Mouse (Mus musculus): Measurements from ENCODE around the gene Piezo1. TPM values are rescaled to one million over a fixed set of nuclear protein-coding genes. Genes with fewer than 3 reads are reported as not detected.

Gene Piezo1
- polyA plus RNA-seq, 1 experiment from 2014 or later, result 2.1 TPM

- Histone ChIP-seq H3K27ac (replicated peaks) (peak within 1 kb of the TSS; percentile 60), H3K4me2 (peak within 1 kb of the TSS; percentile 59), H3K4me3 (replicated peaks) (peak within 1 kb of the TSS; percentile 37), H3K36me3 (peaks cover 34% of the 10 kb centered on the region), H3K9me3 (replicated peaks) (no peaks in the 10 kb centered on the region), H3K9ac (replicated peaks) (peak within 1 kb of the TSS; percentile 37; the same call in 1 of the 2 replicates), H3K4me1 (peaks cover 12% of the 10 kb centered on the region), H3K27me3 (replicated peaks) (no peaks in the 10 kb centered on the region)
- whole genome bisulfite sequencing, result 8% methylated on average over 45 of the region's 45 CpGs
- ATAC-seq (ENCODE audit: low FRiP score), result peak; percentile 30; the same call in 1 of the 2 replicates
Measured at GRCm38 (mm10) chr8:122432443-122433268, 118.5 kb downstream of the Piezo1 start, which contains the start of gene Cyba. Gene Cyba (minus strand): TSS chr8:122432930.

Small RNAs within 50 kb of the gene (microRNA-seq; reads per million reads assigned to microRNA genes)
- gene Gm24366, result not detected

Other genes with a start within 250 kb of the Piezo1 start
- gene Trhr2, start 190.6 kb downstream of the Piezo1 start, polyA plus RNA-seq (2015; fragmentation: Nextera tagmentation; extraction: Ambion mirVana), result 0.12 TPM in 1 of 2 replicates, not detected in the other
- gene Zc3h18, start 174.7 kb downstream of the Piezo1 start, polyA plus RNA-seq (2015; fragmentation: Nextera tagmentation; extraction: Ambion mirVana), result 30.6 and 35.3 TPM in 2 replicates
- gene Il17c, start 129.3 kb downstream of the Piezo1 start, polyA plus RNA-seq (2015; fragmentation: Nextera tagmentation; extraction: Ambion mirVana), result not detected in 2 replicates
- 46.0 and 94.9 TPM in 2 replicates for gene Cyba, start 118.4 kb downstream of the Piezo1 start, polyA plus RNA-seq (2015; fragmentation: Nextera tagmentation; extraction: Ambion mirVana)
- gene Mvd, start 107.9 kb downstream of the Piezo1 start, polyA plus RNA-seq (2015; fragmentation: Nextera tagmentation; extraction: Ambion mirVana), result 65.9 and 73.2 TPM in 2 replicates
- gene Snai3, start 90.6 kb downstream of the Piezo1 start, polyA plus RNA-seq (2015; fragmentation: Nextera tagmentation; extraction: Ambion mirVana), result 0.12 and 1.1 TPM in 2 replicates
- 34.9 and 36.8 TPM in 2 replicates for gene Rnf166, start 75.3 kb downstream of the Piezo1 start, polyA plus RNA-seq (2015; fragmentation: Nextera tagmentation; extraction: Ambion mirVana)
- gene Ctu2, start 75.2 kb downstream of the Piezo1 start, polyA plus RNA-seq (2015; fragmentation: Nextera tagmentation; extraction: Ambion mirVana), result 66.2 and 80.2 TPM in 2 replicates
- 6.8 and 15.4 TPM in 2 replicates for gene Cdt1, start 16.7 kb upstream of the Piezo1 start, polyA plus RNA-seq (2015; fragmentation: Nextera tagmentation; extraction: Ambion mirVana)
- 189 and 207 TPM in 2 replicates for gene Aprt, start 25.6 kb upstream of the Piezo1 start, polyA plus RNA-seq (2015; fragmentation: Nextera tagmentation; extraction: Ambion mirVana)
- gene Galns, start 60.1 kb upstream of the Piezo1 start, polyA plus RNA-seq (2015; fragmentation: Nextera tagmentation; extraction: Ambion mirVana), result 6.7 and 9.5 TPM in 2 replicates
- 103 and 113 TPM in 2 replicates for gene Trappc2l, start 60.3 kb upstream of the Piezo1 start, polyA plus RNA-seq (2015; fragmentation: Nextera tagmentation; extraction: Ambion mirVana)
- 0.14 TPM in 1 of 2 replicates, not detected in the other for gene Pabpn1l, start 71.4 kb upstream of the Piezo1 start, polyA plus RNA-seq (2015; fragmentation: Nextera tagmentation; extraction: Ambion mirVana)
- gene Cbfa2t3, start 147.8 kb upstream of the Piezo1 start, polyA plus RNA-seq (2015; fragmentation: Nextera tagmentation; extraction: Ambion mirVana), result 14.4 and 16.8 TPM in 2 replicates
- 15.2 and 20.3 TPM in 2 replicates for gene Acsf3, start 224.2 kb upstream of the Piezo1 start, polyA plus RNA-seq (2015; fragmentation: Nextera tagmentation; extraction: Ambion mirVana)